Mouse (Mus musculus) heart, embryonic 10.5 days (tissue): ENCODE measurements around the gene Ulk4. TPM values are rescaled to one million over a fixed set of nuclear protein-coding genes. Genes with fewer than 3 reads are reported as not detected.
A peak's percentile ranks its signal among the peaks of the same experiment; 100 is the strongest.

Experiments used
- DNase-seq: peaks from one replicate; pipeline ENCODE4 v3.0.0-alpha.2; 2017; ENCODE audit warnings: low spot score
- H3K27ac ChIP-seq: fragments of 300-500 bp; sonication (generic); 2 replicates; pipeline ENCODE4 v1.5.1; 2016; ENCODE audit warnings: mild to moderate bottlenecking
- H3K27me3 ChIP-seq: fragments of 300-500 bp; sonication (generic); 2 replicates; pipeline ENCODE4 v1.6.1; 2016; ENCODE audit warnings: mild to moderate bottlenecking; ENCODE audit not compliant: poor library complexity, insufficient read depth, severe bottlenecking
- H3K36me3 ChIP-seq: fragments of 300-500 bp; sonication (generic); 2 replicates; pipeline ENCODE4 v1.6.1; 2016; ENCODE audit warnings: mild to moderate bottlenecking, moderate library complexity
- H3K4me1 ChIP-seq: fragments of 300-500 bp; sonication (generic); 2 replicates; pipeline ENCODE4 v1.6.1; 2016; ENCODE audit warnings: mild to moderate bottlenecking
- H3K4me3 ChIP-seq: fragments of 300-500 bp; sonication (generic); 2 replicates; pipeline ENCODE4 v1.5.1; 2016; ENCODE audit warnings: mild to moderate bottlenecking, moderate library complexity
- H3K9me3 ChIP-seq: fragments of 300-500 bp; sonication (generic); 2 replicates; pipeline ENCODE4 v1.6.1; 2016; ENCODE audit warnings: mild to moderate bottlenecking, moderate library complexity
- WGBS: fragments of 180-500 bp; shearing (Covaris S2); methylation state at CpG from one replicate; pipeline ENCODE4 v1.1.7; 2016; 5-methylcytosine and 5-hydroxymethylcytosine counted together
- polyA plus RNA-seq: library from polyadenylated mRNA; unstranded; fragments of >200 nt; fragmentation: Nextera tagmentation; extraction: Ambion mirVana; gene quantifications from 2 replicates; pipeline ENCODE4 v1.2.1, GENCODE M21; 2016

The Ulk4 gene
- polyA plus RNA-seq, 1 experiment from 2014 or later, result 98.5 TPM

GRCm38 (mm10) chr9:121297171-121298064 is 20.4 kb upstream of the Ulk4 start, which contains the start of gene Trak1:
Trak1 (plus strand) TSS chr9:121297502.
- Histone ChIP-seq H3K4me1 (peaks cover 44% of the 10 kb centered on the region), H3K27ac (peak within 1 kb of the TSS; percentile 97), H3K9me3 (no peaks in the 10 kb centered on the region), H3K36me3 (no peaks in the 10 kb centered on the region), H3K27me3 (peaks cover 32% of the 10 kb centered on the region), H3K4me3 (peak within 1 kb of the TSS; percentile 98)
- DNase-seq, result peak; percentile 85
- 2% methylated on average over 84 of the region's 116 CpGs for WGBS

- Histone ChIP-seq H3K27ac (no peak overlapping the region), H3K9me3 (no peaks in the 10 kb centered on the region), H3K4me1 (peaks cover 31% of the 10 kb centered on the region), H3K27me3 (peaks cover 32% of the 10 kb centered on the region), H3K36me3 (no peaks in the 10 kb centered on the region), H3K4me3 (no peak overlapping the region)
- WGBS, result 77% methylated on average over 7 of the region's 7 CpGs
- DNase-seq, result no peak
These were observed 18.2 kb upstream of the Ulk4 start for GRCm38 (mm10) chr9:121295221-121295620.

GRCm38 (mm10) chr9:121293187-121293586 is 16.2 kb upstream of the Ulk4 start:
- peaks cover 5% of the 10 kb centered on the region for H3K9me3 ChIP-seq
- no peak for DNase-seq
- no peak overlapping the region for H3K4me3 ChIP-seq
- H3K27me3 ChIP-seq, result peaks cover 32% of the 10 kb centered on the region
- H3K27ac ChIP-seq, result no peak overlapping the region
- no peaks in the 10 kb centered on the region for H3K36me3 ChIP-seq
- H3K4me1 ChIP-seq, result peaks cover 11% of the 10 kb centered on the region
- WGBS, result 81% methylated on average over 7 of the region's 7 CpGs

- H3K4me3 ChIP-seq, result no peak overlapping the region
- H3K36me3 ChIP-seq, result no peaks in the 10 kb centered on the region
- no peak for DNase-seq
- 75% methylated on average over 2 of the region's 2 CpGs for WGBS
- H3K9me3 ChIP-seq, result peaks cover 5% of the 10 kb centered on the region
- H3K4me1 ChIP-seq, result peaks cover 2% of the 10 kb centered on the region
- no peak overlapping the region for H3K27ac ChIP-seq
- peaks cover 25% of the 10 kb centered on the region for H3K27me3 ChIP-seq
These were observed 14.3 kb upstream of the Ulk4 start for GRCm38 (mm10) chr9:121291275-121291674.

GRCm38 (mm10) chr9:121286325-121286901 is 9.4 kb upstream of the Ulk4 start:
- Histone ChIP-seq H3K27me3 (no peaks in the 10 kb centered on the region), H3K36me3 (peaks cover 9% of the 10 kb centered on the region), H3K4me3 (peak overlapping the region; percentile 59), H3K27ac (peak overlapping the region; percentile 84), H3K4me1 (peaks cover 8% of the 10 kb centered on the region), H3K9me3 (peaks cover 11% of the 10 kb centered on the region)
- no peak for DNase-seq
- WGBS, result 80% methylated on average over 3 of the region's 3 CpGs

GRCm38 (mm10) chr9:121285341-121286324 is 8.6 kb upstream of the Ulk4 start:
- peak overlapping the region; percentile 84 for H3K27ac ChIP-seq
- H3K4me1 ChIP-seq, result peaks cover 8% of the 10 kb centered on the region
- H3K4me3 ChIP-seq, result peak overlapping the region; percentile 59
- no peaks in the 10 kb centered on the region for H3K27me3 ChIP-seq
- H3K36me3 ChIP-seq, result peaks cover 9% of the 10 kb centered on the region
- peaks cover 11% of the 10 kb centered on the region for H3K9me3 ChIP-seq
- 18% methylated on average over 29 of the region's 29 CpGs for WGBS
- no peak for DNase-seq

- H3K27me3 ChIP-seq, result no peaks in the 10 kb centered on the region
- 92% methylated on average over 3 of the region's 3 CpGs for WGBS
- peaks cover 8% of the 10 kb centered on the region for H3K4me1 ChIP-seq
- H3K9me3 ChIP-seq, result peaks cover 6% of the 10 kb centered on the region
- no peak overlapping the region for H3K4me3 ChIP-seq
- DNase-seq, result no peak
- H3K27ac ChIP-seq, result no peak overlapping the region
- H3K36me3 ChIP-seq, result peaks cover 10% of the 10 kb centered on the region
These were observed 7.4 kb upstream of the Ulk4 start for GRCm38 (mm10) chr9:121284422-121284821.

GRCm38 (mm10) chr9:121283620-121284185 is 6.7 kb upstream of the Ulk4 start:
- no peak overlapping the region for H3K27ac ChIP-seq
- H3K36me3 ChIP-seq, result peaks cover 10% of the 10 kb centered on the region
- H3K4me3 ChIP-seq, result no peak overlapping the region
- H3K4me1 ChIP-seq, result peaks cover 8% of the 10 kb centered on the region
- H3K27me3 ChIP-seq, result no peaks in the 10 kb centered on the region
- 99% methylated on average over 6 of the region's 6 CpGs for WGBS
- DNase-seq, result no peak
- H3K9me3 ChIP-seq, result peaks cover 6% of the 10 kb centered on the region

- Histone ChIP-seq H3K27me3 (no peaks in the 10 kb centered on the region), H3K9me3 (peaks cover 6% of the 10 kb centered on the region), H3K36me3 (peaks cover 10% of the 10 kb centered on the region), H3K4me1 (peaks cover 16% of the 10 kb centered on the region), H3K4me3 (no peak overlapping the region), H3K27ac (no peak overlapping the region)
- WGBS, result 77% methylated on average over 6 of the region's 6 CpGs
- DNase-seq, result no peak
These were observed 4.9 kb upstream of the Ulk4 start for GRCm38 (mm10) chr9:121281891-121282290.

- H3K27me3 ChIP-seq, result no peaks in the 10 kb centered on the region
- peaks cover 6% of the 10 kb centered on the region for H3K9me3 ChIP-seq
These were observed 2.2 kb upstream of the Ulk4 start for GRCm38 (mm10) chr9:121279216-121279615.

GRCm38 (mm10) chr9:121276745-121277117 is 266 bp downstream of the Ulk4 start:
- WGBS, result 19% methylated on average over 15 of the region's 15 CpGs

More at GRCm38 (mm10) chr9:121279216-121279615, 2.2 kb upstream of the Ulk4 start:
- Histone ChIP-seq H3K4me1 (peaks cover 14% of the 10 kb centered on the region), H3K4me3 (no peak overlapping the region), H3K27ac (no peak overlapping the region), H3K36me3 (peaks cover 10% of the 10 kb centered on the region)
- WGBS, result 88% methylated on average over 5 of the region's 5 CpGs
- no peak for DNase-seq

GRCm38 (mm10) chr9:121271561-121271960 is 5.4 kb downstream of the Ulk4 start:
- no peaks in the 10 kb centered on the region for H3K9me3 ChIP-seq
- no peak for DNase-seq
- no peaks in the 10 kb centered on the region for H3K36me3 ChIP-seq
- no peaks in the 10 kb centered on the region for H3K27me3 ChIP-seq
- peaks cover 3% of the 10 kb centered on the region; the same call in 1 of the 2 replicates for H3K4me1 ChIP-seq
- no peak overlapping the region for H3K27ac ChIP-seq
- H3K4me3 ChIP-seq, result no peak overlapping the region
- 63% methylated on average over 4 of the region's 4 CpGs for WGBS

More at GRCm38 (mm10) chr9:121276745-121277117, 266 bp downstream of the Ulk4 start:
- H3K4me3 ChIP-seq, result peak overlapping the region; percentile 83
- H3K27me3 ChIP-seq, result no peaks in the 10 kb centered on the region
- 0 out of 2 replicates have a peak, but pooled peaks cover 2% of the 10 kb centered on the region for H3K36me3 ChIP-seq
- H3K27ac ChIP-seq, result peak overlapping the region; percentile 94
- H3K9me3 ChIP-seq, result no peaks in the 10 kb centered on the region
- DNase-seq, result no peak
- peaks cover 14% of the 10 kb centered on the region for H3K4me1 ChIP-seq
